Mouse (Mus musculus): ENCODE results near the gene Myadm. TPM values are rescaled to one million over a fixed set of nuclear protein-coding genes. Genes with fewer than 3 reads are reported as not detected.

Myadm gene
- total RNA-seq, 2 experiments from 2014 or later = 119 TPM

DNA sequence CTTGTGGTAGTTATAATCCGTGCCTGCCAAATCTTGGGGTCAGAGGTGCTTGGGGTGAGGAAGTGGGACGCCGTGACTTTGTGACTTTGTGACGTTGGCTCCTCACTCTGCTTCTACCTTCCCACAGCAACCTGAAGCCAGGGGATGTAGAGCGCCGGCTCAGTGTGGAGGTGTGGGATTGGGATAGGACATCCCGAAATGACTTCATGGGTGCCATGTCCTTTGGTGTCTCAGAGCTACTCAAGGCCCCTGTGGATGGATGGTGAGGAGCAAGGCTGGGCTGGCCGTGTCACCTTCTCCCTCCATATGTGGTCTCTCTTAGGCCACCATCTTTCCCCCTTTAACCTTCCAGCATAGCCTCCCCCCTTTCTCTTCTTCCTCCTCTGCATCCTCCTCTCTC lies 24.7 kb downstream of the Myadm start:
- no peak for DNase-seq (ENCODE audit: low spot score in 2 of 2)

DNA sequence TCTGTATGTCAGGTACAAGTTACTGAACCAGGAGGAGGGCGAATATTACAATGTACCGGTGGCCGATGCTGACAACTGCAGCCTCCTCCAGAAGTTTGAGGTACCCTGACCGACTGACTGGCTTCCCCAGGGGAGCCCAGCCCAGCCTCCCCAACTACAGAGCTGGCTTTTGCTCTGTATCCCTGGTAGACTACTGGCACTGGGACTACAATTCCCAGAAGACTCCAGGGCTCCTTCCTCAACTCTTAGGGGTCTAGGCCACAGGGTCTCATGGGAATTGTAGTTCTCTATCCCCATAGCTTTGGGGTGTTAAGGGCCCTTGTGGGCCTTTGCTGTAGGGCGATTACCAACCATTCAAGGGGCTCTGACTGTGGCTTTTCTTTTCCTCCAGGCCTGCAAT lies 25.2 kb downstream of the Myadm start:
- no peak for DNase-seq (ENCODE audit: low spot score in 2 of 2)

DNA sequence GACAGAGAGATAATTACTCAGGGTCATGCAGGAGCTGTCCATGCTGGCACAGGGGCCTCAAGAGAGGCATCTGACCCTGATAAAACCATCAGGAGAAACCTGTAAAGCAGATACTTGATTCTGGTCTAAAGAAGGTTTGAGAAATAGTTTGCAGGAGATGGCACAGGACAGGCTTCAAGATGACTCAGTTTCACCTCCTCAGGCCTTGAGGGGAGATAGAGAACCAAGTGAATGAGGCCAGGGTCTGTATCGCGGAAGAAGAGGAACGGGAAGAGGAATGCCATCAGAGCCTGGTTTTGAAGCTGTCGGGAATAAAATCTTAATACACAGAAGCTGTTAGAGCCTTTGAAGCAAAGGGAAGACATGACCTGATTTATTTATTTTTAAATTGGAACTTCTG lies 28.8 kb downstream of the Myadm start:
- no peak for DNase-seq (ENCODE audit: low spot score in 2 of 2)

DNA sequence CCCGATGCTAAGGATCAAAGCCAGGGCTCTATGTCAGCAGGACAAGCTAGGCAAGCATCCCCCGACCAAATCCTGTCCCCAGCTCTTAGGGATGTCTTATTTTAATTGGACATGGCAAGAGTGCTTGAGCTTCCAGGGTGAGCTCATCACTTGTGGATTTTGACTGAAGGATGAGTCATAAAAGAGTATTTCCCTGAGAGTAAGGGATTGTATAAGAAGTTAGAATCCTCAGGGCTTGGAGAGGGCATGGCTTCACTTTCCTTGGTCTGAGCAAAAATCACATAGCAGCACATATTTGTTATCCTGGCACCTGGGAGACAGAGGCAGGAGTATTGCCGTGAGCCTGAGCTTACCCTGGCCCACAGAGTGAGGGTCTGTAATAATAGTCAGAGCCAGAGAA lies 32.0 kb downstream of the Myadm start:
- no peak for DNase-seq (ENCODE audit: low spot score in 2 of 2)

DNA sequence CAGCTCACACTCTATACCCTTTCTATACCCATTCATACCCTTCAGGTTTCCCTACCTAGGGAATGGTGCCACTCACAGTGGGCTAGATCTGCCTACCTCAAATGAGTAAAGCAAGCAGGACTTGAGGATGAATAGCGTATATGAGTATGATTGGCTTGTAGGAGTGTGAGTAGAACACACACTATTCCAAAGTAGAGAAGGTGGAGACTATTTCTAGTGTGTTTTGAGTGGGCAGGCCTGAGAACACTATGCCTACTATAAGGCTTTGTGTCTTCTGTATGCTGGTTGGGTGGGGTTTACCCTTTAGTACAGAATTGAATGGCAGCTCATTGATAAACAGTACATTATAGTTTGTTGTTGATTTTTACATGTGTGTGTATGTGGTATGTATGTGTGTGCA lies 34.9 kb downstream of the Myadm start:
- DNase-seq (ENCODE audit: low spot score in 2 of 2) = no peak

DNA sequence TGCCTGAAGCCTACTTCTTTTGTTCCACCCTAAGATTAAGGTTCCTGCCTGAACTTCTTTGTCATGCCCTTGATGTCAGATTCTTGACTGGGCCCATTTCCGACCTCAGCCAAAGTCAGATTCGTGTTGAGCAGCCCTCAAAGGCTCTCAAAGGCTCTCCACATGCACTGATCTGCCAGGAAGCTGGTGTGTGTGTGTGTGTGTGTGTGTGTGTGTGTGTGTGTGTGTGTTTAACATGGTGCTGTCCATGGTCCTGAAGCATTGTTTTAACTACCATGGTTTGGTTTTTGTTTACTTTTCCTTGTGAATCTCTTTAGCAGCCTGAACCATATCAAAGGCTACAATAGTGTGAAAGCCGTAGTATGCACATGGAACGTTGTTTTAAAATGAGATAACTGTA lies 39.1 kb downstream of the Myadm start:
- DNase-seq (ENCODE audit: low spot score in 2 of 2) = no peak

DNA sequence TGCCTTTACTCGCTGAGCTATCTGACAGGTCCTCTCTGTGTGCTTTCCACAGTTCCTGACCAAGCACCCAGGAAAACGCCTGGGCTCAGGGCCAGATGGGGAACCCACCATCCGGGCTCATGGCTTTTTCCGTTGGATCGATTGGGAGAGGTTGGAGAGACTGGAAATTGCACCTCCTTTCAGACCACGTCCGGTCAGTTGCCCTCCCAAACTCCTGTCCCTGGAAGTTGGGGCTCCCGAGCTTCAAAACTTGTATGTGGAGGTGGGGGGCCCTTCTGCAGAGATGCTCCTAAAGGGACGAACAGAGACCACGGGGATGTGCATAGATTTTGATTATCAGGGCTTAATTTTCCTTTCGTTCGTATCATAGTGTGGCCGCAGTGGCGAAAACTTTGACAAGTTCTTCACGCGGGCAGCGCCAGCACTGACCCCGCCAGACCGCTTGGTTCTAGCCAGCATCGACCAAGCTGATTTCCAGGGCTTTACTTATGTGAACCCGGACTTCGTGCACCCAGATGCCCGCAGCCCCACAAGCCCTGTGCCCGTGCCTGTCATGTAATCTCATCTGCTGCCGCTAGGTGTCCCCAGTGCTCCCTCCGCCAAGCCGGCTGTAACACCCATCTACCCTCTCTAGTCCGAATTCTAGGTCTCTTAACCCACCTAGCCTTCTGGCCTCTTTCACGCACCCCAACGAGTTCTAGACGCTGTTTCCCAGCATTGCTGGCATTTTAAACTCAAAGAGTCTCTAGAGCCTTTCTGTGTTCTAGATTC lies 41.1 kb downstream of the Myadm start:
- peak; percentile 79 to 83 for DNase-seq (ENCODE audit: low spot score in 2 of 2)

DNA sequence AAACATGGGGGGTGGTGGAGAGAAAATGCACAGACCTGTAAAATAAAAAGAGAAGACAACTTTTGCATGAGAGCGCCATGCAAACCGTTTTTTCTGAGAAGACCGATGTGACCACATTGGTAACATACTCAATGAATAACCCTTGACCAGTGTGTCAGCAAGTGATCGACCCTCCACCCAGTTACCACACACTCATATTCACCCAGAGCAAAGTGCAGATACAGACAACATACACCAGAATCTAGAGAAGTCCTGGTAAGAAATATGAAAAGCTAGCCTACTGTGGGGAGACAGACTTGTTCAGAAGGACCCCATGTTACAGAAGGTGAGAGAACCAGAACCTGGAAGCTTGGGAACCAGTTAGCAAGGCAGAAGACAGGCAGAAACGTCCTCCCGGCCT lies 42.3 kb downstream of the Myadm start:
- DNase-seq (ENCODE audit: low spot score in 2 of 2) = no peak

DNA sequence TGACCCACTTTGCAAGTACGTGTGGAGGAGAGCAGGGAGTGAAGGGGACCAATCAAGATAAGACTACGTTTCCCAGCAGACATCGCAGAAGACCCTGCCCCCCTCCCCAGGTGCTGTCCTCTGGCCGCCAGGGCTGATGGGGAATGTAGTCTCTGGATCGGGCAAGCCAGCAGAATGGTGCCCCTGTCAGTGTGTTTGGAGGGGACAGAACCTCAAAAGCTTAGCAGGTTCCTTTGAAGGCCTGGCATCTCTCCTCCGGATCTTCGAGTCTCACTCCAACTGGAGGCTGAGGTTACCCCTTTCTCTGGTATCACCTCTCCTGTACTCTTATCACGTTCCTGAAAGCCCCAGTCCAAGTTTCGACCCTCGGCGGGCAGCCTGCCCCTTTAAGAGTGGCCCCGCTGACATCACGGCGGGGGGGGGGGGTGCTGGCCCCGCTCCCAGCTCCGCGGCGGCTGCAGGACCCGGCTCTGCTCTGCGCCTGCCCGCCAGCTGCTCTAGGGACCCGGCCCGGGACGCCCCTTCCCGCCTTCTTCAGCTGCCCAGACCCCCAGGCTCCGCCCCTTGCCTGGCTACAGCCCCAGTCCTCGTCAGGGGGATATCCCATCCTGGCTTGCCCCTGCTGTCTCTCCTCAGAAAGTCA lies 42.8 kb downstream of the Myadm start:
- peak; percentile 81 to 90 for DNase-seq (ENCODE audit: low spot score in 2 of 2)

DNA sequence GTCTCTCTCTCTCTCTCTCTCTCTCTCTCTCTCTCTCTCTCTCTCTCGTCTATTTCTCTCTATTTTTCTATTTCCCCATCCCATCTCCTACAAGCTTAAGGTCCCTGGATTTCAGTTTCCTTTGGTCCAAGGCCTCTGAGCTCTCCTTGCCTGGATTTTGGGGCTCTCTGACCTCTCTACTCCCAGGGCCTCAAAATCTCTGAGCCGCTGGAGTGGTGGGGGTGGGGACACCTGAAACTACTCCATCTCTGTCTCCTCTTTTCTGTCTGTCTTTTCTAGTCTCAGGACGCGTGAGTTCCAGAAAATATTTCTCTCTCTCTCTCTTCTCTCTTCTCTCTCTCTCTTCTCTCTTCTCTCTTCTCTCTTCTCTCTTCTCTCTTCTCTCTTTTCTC lies 43.3 kb downstream of the Myadm start:
- no peak for DNase-seq (ENCODE audit: low spot score in 2 of 2)

DNA sequence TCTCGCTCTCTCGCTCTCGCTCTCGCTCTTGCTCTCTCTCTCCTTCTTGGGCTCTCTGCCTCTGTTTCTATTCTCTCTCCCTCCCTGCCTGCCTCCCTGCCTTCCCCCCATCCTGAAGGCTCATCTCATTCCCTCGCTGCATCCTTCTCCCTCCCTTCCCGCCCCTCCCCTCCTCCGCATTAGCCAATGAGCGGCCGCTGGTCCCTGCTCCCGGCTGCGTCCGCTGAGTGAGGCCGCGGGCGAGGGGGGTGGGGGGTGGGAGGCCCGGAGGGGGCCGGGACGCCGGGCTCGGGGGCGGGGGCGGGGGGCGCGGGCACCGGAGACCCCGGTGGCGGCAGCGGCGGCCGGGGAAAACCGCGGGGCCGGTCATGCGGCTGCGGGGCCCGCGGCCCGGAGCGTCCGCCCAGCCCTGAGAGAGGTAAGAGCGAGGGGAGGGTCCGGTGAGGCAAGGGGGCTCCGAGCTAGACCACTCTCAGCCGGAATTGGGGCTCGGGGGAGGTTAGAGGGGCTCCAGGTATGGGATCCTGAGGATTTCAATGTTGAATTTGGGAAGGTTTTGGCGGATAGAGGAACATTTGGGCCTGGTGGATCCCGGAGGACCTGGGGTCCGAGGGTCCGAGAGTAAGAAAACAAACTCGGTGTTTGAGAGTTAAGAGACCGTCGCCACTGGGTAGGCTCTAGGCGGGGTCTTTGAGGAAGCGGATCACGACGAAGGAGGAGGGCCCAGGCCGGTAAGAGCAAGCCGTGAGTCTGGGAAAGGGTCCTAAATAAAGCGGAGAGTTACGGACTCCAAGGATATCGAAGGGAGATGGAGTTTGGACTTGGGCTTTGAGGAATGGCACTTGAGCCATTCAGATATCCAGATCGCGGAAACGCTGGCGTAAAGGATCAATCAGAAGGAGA lies 44.0 kb downstream of the Myadm start, which contains the start of gene Cacng7:
Gene Cacng7, plus strand, starts transcription at position 337 of the 903 bp plus-strand sequence.
- DNase-seq (ENCODE audit: low spot score in 2 of 2) = peak; percentile 37 to 55

DNA sequence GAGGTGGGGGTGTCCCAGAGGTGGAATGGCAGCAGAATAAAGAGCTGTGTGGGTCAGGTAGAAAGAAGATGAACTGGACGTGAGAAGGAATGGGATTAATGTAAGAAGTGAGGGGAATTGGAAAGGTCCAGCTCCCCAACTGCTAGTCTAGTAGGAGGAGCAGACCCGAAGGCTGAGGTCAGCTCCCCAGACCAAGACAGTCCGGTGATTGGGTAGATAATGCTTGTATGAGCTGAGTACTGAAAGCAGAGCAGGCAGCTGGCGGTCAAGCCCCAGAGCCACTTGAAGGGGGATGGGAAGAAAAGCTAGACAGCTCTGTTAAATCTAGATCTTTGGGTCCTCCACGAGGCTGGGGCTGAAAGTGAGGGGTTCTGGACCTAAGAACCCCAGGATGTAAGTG lies 44.7 kb downstream of the Myadm start:
- no peak for DNase-seq (ENCODE audit: low spot score in 2 of 2)

DNA sequence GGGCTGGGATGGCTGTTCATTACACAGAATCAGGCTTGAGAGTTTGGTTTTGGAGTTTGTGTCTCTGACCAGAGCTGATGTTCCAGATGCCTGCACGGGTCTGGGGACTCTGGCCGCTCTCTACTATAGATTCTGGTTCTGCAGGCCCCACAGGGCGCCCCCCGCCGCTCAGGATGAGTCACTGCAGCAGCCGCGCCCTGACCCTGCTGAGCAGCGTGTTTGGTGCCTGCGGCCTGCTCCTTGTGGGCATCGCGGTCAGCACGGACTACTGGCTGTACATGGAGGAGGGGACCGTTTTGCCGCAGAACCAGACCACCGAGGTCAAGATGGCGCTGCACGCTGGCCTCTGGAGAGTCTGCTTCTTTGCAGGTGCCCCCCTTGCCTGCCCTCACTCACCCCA lies 47.5 kb downstream of the Myadm start:
- DNase-seq (ENCODE audit: low spot score in 2 of 2) = no peak

DNA sequence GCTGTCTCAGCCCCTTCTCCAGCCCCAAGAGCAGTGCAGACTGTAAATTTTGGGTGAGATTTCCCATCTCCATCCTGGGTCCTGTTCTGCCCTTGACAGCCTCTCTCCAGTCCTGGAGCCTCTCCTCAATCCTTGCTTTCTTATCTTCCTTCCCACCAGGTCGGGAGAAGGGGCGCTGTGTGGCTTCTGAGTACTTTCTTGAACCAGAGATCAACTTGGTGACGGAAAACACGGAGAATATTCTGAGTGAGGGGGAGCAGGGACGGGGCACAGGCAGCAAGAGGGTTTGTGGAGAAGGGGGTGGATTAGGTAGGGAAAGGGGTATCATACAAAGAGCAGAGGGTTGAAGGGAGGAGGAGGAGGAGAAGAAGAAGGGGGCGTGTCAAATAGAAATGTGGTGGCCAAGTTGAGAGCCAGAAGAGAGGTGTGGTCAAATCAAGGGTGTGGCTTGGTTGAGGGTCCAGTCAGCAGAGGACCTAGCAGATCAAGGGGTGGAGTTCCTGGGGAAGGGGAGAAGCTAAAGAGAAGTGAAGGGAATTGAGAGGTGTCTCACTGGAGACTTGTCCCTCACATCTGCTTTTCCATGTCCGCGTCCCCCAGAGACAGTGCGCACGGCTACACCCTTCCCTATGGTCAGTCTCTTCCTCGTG lies 49.5 kb downstream of the Myadm start:
- DNase-seq (ENCODE audit: low spot score in 2 of 2) = no peak

DNA sequence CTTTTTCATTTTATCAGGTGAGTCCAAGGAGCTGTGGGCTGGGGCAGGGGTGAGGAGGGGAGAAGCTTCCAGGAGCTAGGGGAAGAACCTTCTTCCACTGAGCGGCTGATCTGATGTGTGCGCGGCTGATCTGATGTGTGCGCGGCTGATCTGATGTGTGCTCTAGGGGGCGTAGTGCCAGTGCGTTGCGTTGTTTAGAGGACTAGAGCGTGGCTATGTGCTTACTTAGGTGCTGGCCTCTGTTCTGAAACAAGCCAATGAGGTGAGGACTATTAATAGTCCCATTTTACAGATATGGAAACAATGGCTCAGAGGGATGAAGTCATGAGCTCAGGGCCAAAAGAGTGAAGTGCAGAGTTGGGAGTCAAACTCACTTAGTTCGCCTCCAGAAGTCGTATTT lies 50.1 kb downstream of the Myadm start:
- no peak for DNase-seq (ENCODE audit: low spot score in 2 of 2)

DNA sequence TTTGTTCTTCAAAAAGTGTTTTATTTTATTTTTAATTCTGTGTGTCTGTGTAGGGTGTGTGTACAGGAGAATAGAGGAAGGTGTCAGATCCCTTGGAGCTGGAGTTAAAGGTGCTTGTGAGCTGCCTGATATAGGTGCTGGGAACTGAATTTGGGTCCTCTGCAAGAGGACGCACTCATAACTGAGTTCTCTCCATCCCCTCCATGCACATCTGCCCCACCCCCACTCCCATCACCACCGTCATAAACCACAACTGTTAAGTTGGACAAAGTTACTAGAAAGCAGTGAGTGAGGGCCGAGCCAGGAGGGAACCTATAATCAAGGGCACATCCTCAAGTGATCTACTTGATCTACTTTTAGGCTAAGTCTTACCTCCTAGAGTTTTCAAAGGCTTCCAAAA lies 55.0 kb downstream of the Myadm start:
- DNase-seq (ENCODE audit: low spot score in 2 of 2) = no peak

DNA sequence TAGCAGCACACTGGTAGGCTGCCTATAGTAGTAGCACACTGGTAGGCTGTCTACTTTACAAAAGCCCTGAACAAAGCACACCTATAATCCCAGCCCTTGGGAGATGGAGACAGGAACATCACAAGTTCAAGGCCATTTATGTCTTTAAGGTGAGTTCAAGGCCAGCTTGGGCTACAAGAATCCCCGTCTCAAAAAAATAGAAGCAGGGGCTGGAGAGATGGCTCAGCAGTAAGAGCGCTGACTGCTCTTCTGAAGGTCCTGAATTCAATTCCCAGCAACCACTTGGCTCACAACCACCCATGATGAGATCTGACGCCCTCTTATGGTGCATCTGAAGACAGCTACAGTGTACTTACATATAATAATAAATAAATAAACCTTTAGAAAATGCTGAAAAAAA lies 56.4 kb downstream of the Myadm start:
- DNase-seq (ENCODE audit: low spot score in 2 of 2) = no peak

DNA sequence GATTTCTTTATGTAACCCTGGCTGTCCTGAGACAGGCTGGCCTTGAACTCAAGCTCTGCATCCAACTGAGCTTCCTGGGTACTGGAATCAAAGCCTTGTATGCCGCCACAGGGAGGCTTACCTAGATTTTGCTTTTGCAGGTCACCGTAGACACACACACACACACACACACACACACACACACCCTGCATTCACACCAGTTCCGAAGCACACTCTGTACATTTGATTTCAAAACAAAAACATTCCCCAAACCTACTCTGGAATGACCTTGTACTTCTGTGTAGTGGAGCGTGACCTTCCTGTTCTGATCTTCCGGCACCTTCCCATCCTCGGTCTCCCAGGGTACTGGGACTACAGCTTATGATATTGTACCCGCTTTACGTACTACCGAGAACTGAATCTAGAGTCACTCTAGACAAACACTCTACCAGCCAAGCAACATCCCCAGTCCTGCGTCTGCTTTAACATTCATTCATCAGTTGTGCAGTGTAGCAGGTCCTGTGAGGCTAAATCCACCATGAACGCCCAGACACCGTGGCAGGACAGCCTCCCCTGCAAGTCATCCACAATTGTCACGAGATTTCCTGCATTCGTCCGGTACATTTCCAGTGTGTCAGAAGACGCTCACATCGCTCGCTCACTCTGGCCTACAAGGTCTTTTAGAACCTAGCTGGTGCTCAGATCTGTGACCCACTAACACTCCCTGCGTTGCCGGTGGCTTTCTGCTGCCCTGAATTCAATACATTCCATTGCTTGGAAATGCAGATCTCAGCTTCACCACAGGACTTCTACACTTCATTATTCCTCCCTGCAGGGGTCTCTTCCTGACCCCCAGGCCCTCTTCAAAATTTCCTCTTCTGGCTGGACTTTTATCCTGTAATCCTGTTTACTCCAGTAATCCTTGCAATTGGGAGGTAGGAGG lies 58.7 kb downstream of the Myadm start:
- DNase-seq (ENCODE audit: low spot score in 2 of 2) = no peak

DNA sequence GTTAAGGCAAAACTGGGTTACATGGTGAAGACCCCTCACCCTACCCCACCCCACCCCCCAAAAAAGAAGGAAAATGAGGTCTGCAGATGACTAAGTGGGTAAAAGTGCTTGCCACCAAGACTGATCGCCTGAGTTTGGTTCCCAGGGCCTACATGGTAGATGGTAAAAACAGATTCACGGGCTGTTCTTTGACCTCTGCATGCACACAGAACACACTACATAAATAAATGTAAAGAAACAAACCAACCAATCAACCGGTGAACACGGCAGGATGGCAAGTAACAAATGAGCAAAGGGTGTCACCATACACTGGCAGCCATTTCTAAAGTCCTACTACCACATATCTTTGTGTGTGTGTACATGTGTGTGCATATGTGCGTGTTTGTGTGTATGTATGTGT lies 59.4 kb downstream of the Myadm start:
- no peak for DNase-seq (ENCODE audit: low spot score in 2 of 2)

DNA sequence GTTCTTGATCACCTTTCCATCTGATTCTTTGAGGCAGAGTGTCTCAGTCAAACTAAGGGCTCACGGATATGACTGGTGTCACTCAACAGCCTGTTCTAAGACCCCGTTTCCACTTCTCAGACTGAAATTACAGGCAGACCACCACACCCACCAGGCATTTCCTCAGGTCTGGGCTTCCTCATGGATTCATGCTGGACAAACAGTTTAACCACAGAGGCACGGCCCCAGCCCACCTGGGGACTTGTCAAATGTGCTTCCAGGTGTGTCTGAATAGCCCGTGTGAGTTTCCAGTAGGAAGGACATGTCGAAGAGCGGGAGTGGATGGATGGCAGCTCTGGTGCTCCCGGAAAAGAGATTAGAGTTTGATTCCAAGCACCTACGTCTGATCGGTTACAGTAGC lies 60.9 kb downstream of the Myadm start:
- DNase-seq (ENCODE audit: low spot score in 2 of 2) = no peak
